ENCODE assay signal across 20 mouse cellular contexts in genomic region chr4:48581201-48581600, GRCm38 (mm10). TPM values are rescaled to one million over a fixed set of nuclear protein-coding genes. Genes with fewer than 3 reads are reported as not detected.
DNase-seq lines count a peak whose midpoint lies in the region; ATAC-seq lines count a peak whose summit lies in the region.
"Had no signal": no experiment of that assay in that cellular context is flagged by ENCODE, and none has a peak within 500 bp of the region (broad histone marks: within the 10 kb centered on the region; RNA-seq: fewer than 3 reads in every experiment).

No protein-coding gene starts in this region.

- H3K4me1 ChIP-seq in forebrain, embryonic 11.5 days (replicated peaks; ENCODE audit: control insufficient read depth, insufficient read depth, low read length), result peaks cover 10% of the 10 kb centered on the region; the same call in 1 of the 2 replicates
- peaks cover 15% of the 10 kb centered on the region for H3K4me1 ChIP-seq in forebrain, embryonic 15.5 days
- peaks cover 19% of the 10 kb centered on the region for H3K4me1 ChIP-seq in midbrain, embryonic 12.5 days
- peaks cover 38% of the 10 kb centered on the region for H3K4me1 ChIP-seq in midbrain, embryonic 10.5 days
- H3K4me1 ChIP-seq in forebrain, embryonic 13.5 days, result peaks cover 33% of the 10 kb centered on the region
- H3K4me1 ChIP-seq in kidney, embryonic 14.5 days (ENCODE audit: control insufficient read depth, insufficient read depth, low read length), result no peaks in the 10 kb centered on the region

- H3K36me3 ChIP-seq in forebrain, embryonic 11.5 days (ENCODE audit: control insufficient read depth, insufficient read depth, low read length), result no peaks in the 10 kb centered on the region
- no peaks in the 10 kb centered on the region for H3K36me3 ChIP-seq in forebrain, embryonic 15.5 days
- no peaks in the 10 kb centered on the region for H3K36me3 ChIP-seq in midbrain, embryonic 12.5 days
- no peaks in the 10 kb centered on the region for H3K36me3 ChIP-seq in midbrain, embryonic 10.5 days
- no peaks in the 10 kb centered on the region for H3K36me3 ChIP-seq in forebrain, embryonic 13.5 days (ENCODE audit: poor library complexity, severe bottlenecking)
- H3K36me3 ChIP-seq in kidney, embryonic 14.5 days (ENCODE audit: control insufficient read depth, insufficient read depth, low read length), result no peaks in the 10 kb centered on the region
- H3K36me3 ChIP-seq: embryonic facial prominence, embryonic 15.5 days; hindbrain, embryonic 10.5 days; lung, embryonic 15.5 days; stomach, embryonic 15.5 days had no signal

- H3K9ac ChIP-seq in forebrain, embryonic 11.5 days (ENCODE audit: low read length), result no peak overlapping the region
- H3K9ac ChIP-seq in forebrain, embryonic 15.5 days (replicated peaks), result no peak overlapping the region
- H3K9ac ChIP-seq in midbrain, embryonic 12.5 days (replicated peaks), result no peak overlapping the region
- no peak overlapping the region for H3K9ac ChIP-seq in forebrain, embryonic 13.5 days
- no peak overlapping the region for H3K9ac ChIP-seq in kidney, embryonic 14.5 days (ENCODE audit: low read depth, low read length)
- H3K9ac ChIP-seq: embryonic facial prominence, embryonic 15.5 days; liver, embryonic 14.5 days; lung, embryonic 15.5 days; stomach, embryonic 15.5 days had no signal

- no peak overlapping the region for H3K4me2 ChIP-seq in forebrain, embryonic 11.5 days (ENCODE audit: low read depth, low read length, severe bottlenecking)
- no peak overlapping the region for H3K4me2 ChIP-seq in forebrain, embryonic 15.5 days (replicated peaks)
- no peak overlapping the region for H3K4me2 ChIP-seq in midbrain, embryonic 12.5 days (replicated peaks)
- H3K4me2 ChIP-seq in forebrain, embryonic 13.5 days, result no peak overlapping the region
- H3K4me2 ChIP-seq in kidney, embryonic 14.5 days (replicated peaks; ENCODE audit: low read depth, low read length), result no peak overlapping the region
- H3K4me2 ChIP-seq: embryonic facial prominence, embryonic 15.5 days; lung, embryonic 15.5 days; stomach, embryonic 15.5 days had no signal

- peak; percentile 76 for DNase-seq in forebrain, embryonic 11.5 days (ENCODE audit: low spot score)
- DNase-seq in midbrain, embryonic 10.5 days (ENCODE audit: low spot score), result no peak
- DNase-seq in retina, postnatal 1 day, result peak; percentile 63
- DNase-seq: B cell, adult 2 months; cerebellum, adult 8-10 months; gastrocnemius, postnatal 36 days; kidney, adult 8-10 months; kidney, postnatal 36 days; layer of hippocampus, adult 9-11 months; thymus, adult 18-20 months had no signal

- H3K9me3 ChIP-seq in forebrain, embryonic 11.5 days (ENCODE audit: control insufficient read depth, low read length), result no peaks in the 10 kb centered on the region
- no peaks in the 10 kb centered on the region for H3K9me3 ChIP-seq in forebrain, embryonic 15.5 days
- H3K9me3 ChIP-seq in midbrain, embryonic 12.5 days, result no peaks in the 10 kb centered on the region
- no peaks in the 10 kb centered on the region for H3K9me3 ChIP-seq in midbrain, embryonic 10.5 days (replicated peaks)
- no peaks in the 10 kb centered on the region for H3K9me3 ChIP-seq in forebrain, embryonic 13.5 days (replicated peaks)
- no peaks in the 10 kb centered on the region for H3K9me3 ChIP-seq in kidney, embryonic 14.5 days (ENCODE audit: control insufficient read depth, low read length)
- H3K9me3 ChIP-seq: embryonic facial prominence, embryonic 15.5 days; hindbrain, embryonic 10.5 days; lung, embryonic 15.5 days; stomach, embryonic 15.5 days had no signal

- peak; percentile 41 for ATAC-seq in forebrain, embryonic 11.5 days (replicated peaks; ENCODE audit: low FRiP score)
- ATAC-seq in forebrain, embryonic 15.5 days (replicated peaks), result no peak
- peak; percentile 1; the same call in 1 of the 2 replicates for ATAC-seq in midbrain, embryonic 12.5 days (ENCODE audit: low FRiP score, low read depth)
- peak; percentile 17; the same call in 1 of the 2 replicates for ATAC-seq in forebrain, embryonic 13.5 days
- no peak for ATAC-seq in kidney, embryonic 14.5 days (ENCODE audit: low FRiP score, low TSS enrichment)

- WGBS in forebrain, embryonic 11.5 days, result 5% methylated on average over 2 of the region's 2 CpGs
- 0% methylated on average over 2 of the region's 2 CpGs for WGBS in forebrain, embryonic 15.5 days
- WGBS in midbrain, embryonic 12.5 days, result 8% methylated on average over 2 of the region's 2 CpGs
- 10% methylated on average over 2 of the region's 2 CpGs for WGBS in midbrain, embryonic 10.5 days
- 0% methylated on average over 2 of the region's 2 CpGs for WGBS in forebrain, embryonic 13.5 days
- 43% methylated on average over 2 of the region's 2 CpGs for WGBS in kidney, embryonic 14.5 days

- no peaks in the 10 kb centered on the region for H3K27me3 ChIP-seq in forebrain, embryonic 11.5 days (ENCODE audit: control insufficient read depth, insufficient read depth, low read length)
- H3K27me3 ChIP-seq in forebrain, embryonic 15.5 days, result no peaks in the 10 kb centered on the region
- no peaks in the 10 kb centered on the region for H3K27me3 ChIP-seq in midbrain, embryonic 12.5 days
- H3K27me3 ChIP-seq in midbrain, embryonic 10.5 days (ENCODE audit: low read depth, poor library complexity, severe bottlenecking), result no peaks in the 10 kb centered on the region
- no peaks in the 10 kb centered on the region for H3K27me3 ChIP-seq in forebrain, embryonic 13.5 days
- no peaks in the 10 kb centered on the region for H3K27me3 ChIP-seq in kidney, embryonic 14.5 days (ENCODE audit: control insufficient read depth, insufficient read depth, low read length)
- H3K27me3 ChIP-seq: embryonic facial prominence, embryonic 15.5 days; lung, embryonic 15.5 days; stomach, embryonic 15.5 days had no signal

- H3K27ac ChIP-seq in forebrain, embryonic 11.5 days (ENCODE audit: low read depth, low read length), result no peak overlapping the region
- no peak overlapping the region for H3K27ac ChIP-seq in forebrain, embryonic 15.5 days (replicated peaks)
- peak overlapping the region; percentile 40 for H3K27ac ChIP-seq in midbrain, embryonic 12.5 days (replicated peaks)
- no peak overlapping the region; the same call in 1 of the 2 replicates for H3K27ac ChIP-seq in midbrain, embryonic 10.5 days (replicated peaks)
- 0 out of 2 replicates have a peak overlapping the region, but pooled peaks have one; percentile 3 for H3K27ac ChIP-seq in forebrain, embryonic 13.5 days
- H3K27ac ChIP-seq in kidney, embryonic 14.5 days (ENCODE audit: low read depth, low read length), result no peak overlapping the region
- H3K27ac ChIP-seq: embryonic facial prominence, embryonic 15.5 days; hindbrain, embryonic 10.5 days; liver, embryonic 14.5 days; lung, embryonic 15.5 days; macrophage; stomach, embryonic 15.5 days had no signal

- no peak overlapping the region for H3K4me3 ChIP-seq in forebrain, embryonic 11.5 days (ENCODE audit: low read depth, low read length)
- H3K4me3 ChIP-seq in forebrain, embryonic 15.5 days, result no peak overlapping the region
- H3K4me3 ChIP-seq in midbrain, embryonic 12.5 days, result no peak overlapping the region
- no peak overlapping the region for H3K4me3 ChIP-seq in midbrain, embryonic 10.5 days
- no peak overlapping the region for H3K4me3 ChIP-seq in forebrain, embryonic 13.5 days
- no peak overlapping the region for H3K4me3 ChIP-seq in kidney, embryonic 14.5 days (ENCODE audit: low read length)
- H3K4me3 ChIP-seq: embryonic facial prominence, embryonic 15.5 days; hindbrain, embryonic 10.5 days; lung, embryonic 15.5 days; stomach, embryonic 15.5 days had no signal

RNA-seq across cellular contexts. Expression of gene Tmeff1, which starts 3.8 kb away (rescaled TPM):
- 124 and 138 TPM in 2 replicates for polyA plus RNA-seq in forebrain, embryonic 11.5 days (2014; fragmentation: Nextera tagmentation; extraction: Ambion mirVana)
- polyA plus RNA-seq in forebrain, embryonic 15.5 days (2015; fragmentation: Nextera tagmentation; extraction: Ambion mirVana), result 228 and 241 TPM in 2 replicates
- 268 and 311 TPM in 2 replicates for polyA plus RNA-seq in midbrain, embryonic 12.5 days (2016; fragmentation: Nextera tagmentation; extraction: Ambion mirVana)
- 90.3 and 136 TPM in 2 replicates for polyA plus RNA-seq in midbrain, embryonic 10.5 days (2016; fragmentation: Nextera tagmentation; extraction: Ambion mirVana)
- polyA plus RNA-seq in forebrain, embryonic 13.5 days (2015; fragmentation: Nextera tagmentation; extraction: Ambion mirVana), result 76.9 and 117 TPM in 2 replicates
- polyA plus RNA-seq in kidney, embryonic 14.5 days (2014; fragmentation: Nextera tagmentation; extraction: Ambion mirVana), result 69.0 and 93.4 TPM in 2 replicates
- polyA plus RNA-seq: macrophage had no signal

RNA-seq across cellular contexts. Expression of gene Msantd3, which starts 41.5 kb away (rescaled TPM):
- polyA plus RNA-seq in forebrain, embryonic 11.5 days (2014; fragmentation: Nextera tagmentation; extraction: Ambion mirVana), result 64.0 and 65.2 TPM in 2 replicates
- 43.9 and 45.2 TPM in 2 replicates for polyA plus RNA-seq in forebrain, embryonic 15.5 days (2015; fragmentation: Nextera tagmentation; extraction: Ambion mirVana)
- 65.5 and 68.0 TPM in 2 replicates for polyA plus RNA-seq in midbrain, embryonic 12.5 days (2016; fragmentation: Nextera tagmentation; extraction: Ambion mirVana)
- 69.1 and 71.2 TPM in 2 replicates for polyA plus RNA-seq in midbrain, embryonic 10.5 days (2016; fragmentation: Nextera tagmentation; extraction: Ambion mirVana)
- 50.2 and 52.2 TPM in 2 replicates for polyA plus RNA-seq in forebrain, embryonic 13.5 days (2015; fragmentation: Nextera tagmentation; extraction: Ambion mirVana)
- polyA plus RNA-seq in kidney, embryonic 14.5 days (2014; fragmentation: Nextera tagmentation; extraction: Ambion mirVana), result 32.1 and 38.6 TPM in 2 replicates

Comparison
In these comparisons a context has a peak if more than half of its experiments do, and no peak if none do; other contexts are left out.
1. ATAC-seq: peak in forebrain, embryonic 11.5 days (single experiment), midbrain, embryonic 12.5 days (single experiment) and forebrain, embryonic 13.5 days (single experiment); none in forebrain, embryonic 15.5 days (single experiment) and kidney, embryonic 14.5 days (single experiment).
2. H3K27ac ChIP-seq: peak in midbrain, embryonic 12.5 days (single experiment) and forebrain, embryonic 13.5 days (single experiment); none in forebrain, embryonic 11.5 days (single experiment), forebrain, embryonic 15.5 days (single experiment), midbrain, embryonic 10.5 days (single experiment) and kidney, embryonic 14.5 days (single experiment).